Mouse (Mus musculus): ENCODE data around the gene Rbmxl2. TPM values are rescaled to one million over a fixed set of nuclear protein-coding genes. Genes with fewer than 3 reads are reported as not detected.

The Rbmxl2 gene
- not detected in 2 replicates for polyA plus RNA-seq (2015; fragmentation: Nextera tagmentation; extraction: Ambion mirVana)

GRCm38 (mm10) chr7:107209204-107209860, at the start of gene Rbmxl2:
Gene Rbmxl2, plus strand, starts transcription at chr7:107209445.
- no peak within 1 kb of the TSS for H3K9ac ChIP-seq (ENCODE audit: low read length)
- no peak for ATAC-seq (replicated peaks; ENCODE audit: extremely low read depth, insufficient read depth, low FRiP score)
- peaks cover 32% of the 10 kb centered on the region for H3K27me3 ChIP-seq (ENCODE audit: control insufficient read depth, insufficient read depth, low read length)
- no peaks in the 10 kb centered on the region for H3K4me1 ChIP-seq (ENCODE audit: control insufficient read depth, insufficient read depth, low read length)
- 30% methylated on average over 63 of the region's 70 CpGs for WGBS
- H3K4me2 ChIP-seq (ENCODE audit: low read depth, low read length), result no peak within 1 kb of the TSS; the same call in 1 of the 2 replicates
- no peaks in the 10 kb centered on the region for H3K36me3 ChIP-seq (ENCODE audit: control insufficient read depth, insufficient read depth)
- H3K4me3 ChIP-seq (ENCODE audit: low read length), result peak within 1 kb of the TSS; percentile 10
- H3K27ac ChIP-seq (ENCODE audit: low read length), result no peak within 1 kb of the TSS
- peaks cover 16% of the 10 kb centered on the region for H3K9me3 ChIP-seq (replicated peaks; ENCODE audit: control insufficient read depth, low read length)

- H3K4me3 ChIP-seq (ENCODE audit: low read length), result no peak within 1 kb of the TSS
- no peaks in the 10 kb centered on the region; the same call in 1 of the 2 replicates for H3K9me3 ChIP-seq (replicated peaks; ENCODE audit: control insufficient read depth, low read length)
- no peak for ATAC-seq (replicated peaks; ENCODE audit: extremely low read depth, insufficient read depth, low FRiP score)
- 67% methylated on average over 10 of the region's 10 CpGs for WGBS
- no peaks in the 10 kb centered on the region for H3K4me1 ChIP-seq (ENCODE audit: control insufficient read depth, insufficient read depth, low read length)
- no peaks in the 10 kb centered on the region for H3K27me3 ChIP-seq (ENCODE audit: control insufficient read depth, insufficient read depth, low read length)
- H3K9ac ChIP-seq (ENCODE audit: low read length), result no peak within 1 kb of the TSS
- no peak within 1 kb of the TSS for H3K4me2 ChIP-seq (ENCODE audit: low read depth, low read length)
- no peaks in the 10 kb centered on the region for H3K36me3 ChIP-seq (ENCODE audit: control insufficient read depth, insufficient read depth)
- H3K27ac ChIP-seq (ENCODE audit: low read length), result no peak within 1 kb of the TSS
Measured at GRCm38 (mm10) chr7:107166690-107167089, 42.6 kb upstream of the Rbmxl2 start, which contains the start of gene Nlrp14. Gene Nlrp14, plus strand, starts transcription at chr7:107166990.

GRCm38 (mm10) chr7:107180406-107180805, 28.8 kb upstream of the Rbmxl2 start:
- H3K9me3 ChIP-seq (replicated peaks; ENCODE audit: control insufficient read depth, low read length), result no peaks in the 10 kb centered on the region
- H3K36me3 ChIP-seq (ENCODE audit: control insufficient read depth, insufficient read depth), result no peaks in the 10 kb centered on the region
- ATAC-seq (replicated peaks; ENCODE audit: extremely low read depth, insufficient read depth, low FRiP score), result no peak
- WGBS, result 43% methylated on average over 2 of the region's 2 CpGs
- H3K27ac ChIP-seq (ENCODE audit: low read length), result no peak overlapping the region
- H3K4me1 ChIP-seq (ENCODE audit: control insufficient read depth, insufficient read depth, low read length), result no peaks in the 10 kb centered on the region
- H3K9ac ChIP-seq (ENCODE audit: low read length), result no peak overlapping the region
- no peak overlapping the region for H3K4me3 ChIP-seq (ENCODE audit: low read length)
- H3K27me3 ChIP-seq (ENCODE audit: control insufficient read depth, insufficient read depth, low read length), result no peaks in the 10 kb centered on the region
- H3K4me2 ChIP-seq (ENCODE audit: low read depth, low read length), result no peak overlapping the region

GRCm38 (mm10) chr7:107201817-107202216, 7.4 kb upstream of the Rbmxl2 start:
- Histone ChIP-seq H3K27me3 (ENCODE audit: control insufficient read depth, insufficient read depth, low read length) (no peaks in the 10 kb centered on the region), H3K9me3 (replicated peaks; ENCODE audit: control insufficient read depth, low read length) (no peaks in the 10 kb centered on the region), H3K4me1 (ENCODE audit: control insufficient read depth, insufficient read depth, low read length) (no peaks in the 10 kb centered on the region), H3K4me2 (ENCODE audit: low read depth, low read length) (no peak overlapping the region), H3K4me3 (ENCODE audit: low read length) (no peak overlapping the region), H3K36me3 (ENCODE audit: control insufficient read depth, insufficient read depth) (no peaks in the 10 kb centered on the region), H3K27ac (ENCODE audit: low read length) (no peak overlapping the region), H3K9ac (ENCODE audit: low read length) (no peak overlapping the region)
- WGBS, result 30% methylated on average over 3 of the region's 3 CpGs
- no peak for ATAC-seq (replicated peaks; ENCODE audit: extremely low read depth, insufficient read depth, low FRiP score)

- Histone ChIP-seq H3K27me3 (ENCODE audit: control insufficient read depth, insufficient read depth, low read length) (peaks cover 32% of the 10 kb centered on the region), H3K9ac (ENCODE audit: low read length) (no peak overlapping the region), H3K4me3 (ENCODE audit: low read length) (no peak overlapping the region), H3K36me3 (ENCODE audit: control insufficient read depth, insufficient read depth) (no peaks in the 10 kb centered on the region), H3K4me1 (ENCODE audit: control insufficient read depth, insufficient read depth, low read length) (no peaks in the 10 kb centered on the region), H3K9me3 (replicated peaks; ENCODE audit: control insufficient read depth, low read length) (peaks cover 16% of the 10 kb centered on the region), H3K27ac (ENCODE audit: low read length) (no peak overlapping the region), H3K4me2 (ENCODE audit: low read depth, low read length) (no peak overlapping the region)
- ATAC-seq (replicated peaks; ENCODE audit: extremely low read depth, insufficient read depth, low FRiP score), result no peak
- 80% methylated on average over 3 of the region's 3 CpGs for WGBS
Measured at GRCm38 (mm10) chr7:107207843-107208242, 1.4 kb upstream of the Rbmxl2 start.

GRCm38 (mm10) chr7:107210126-107210576, 906 bp downstream of the Rbmxl2 start:
- peak overlapping the region; percentile 10 for H3K4me3 ChIP-seq (ENCODE audit: low read length)
- no peak overlapping the region for H3K27ac ChIP-seq (ENCODE audit: low read length)
- no peak overlapping the region for H3K9ac ChIP-seq (ENCODE audit: low read length)
- peaks cover 32% of the 10 kb centered on the region for H3K27me3 ChIP-seq (ENCODE audit: control insufficient read depth, insufficient read depth, low read length)
- peaks cover 16% of the 10 kb centered on the region for H3K9me3 ChIP-seq (replicated peaks; ENCODE audit: control insufficient read depth, low read length)
- H3K4me2 ChIP-seq (ENCODE audit: low read depth, low read length), result no peak overlapping the region; the same call in 1 of the 2 replicates
- ATAC-seq (replicated peaks; ENCODE audit: extremely low read depth, insufficient read depth, low FRiP score), result no peak
- no peaks in the 10 kb centered on the region for H3K36me3 ChIP-seq (ENCODE audit: control insufficient read depth, insufficient read depth)
- H3K4me1 ChIP-seq (ENCODE audit: control insufficient read depth, insufficient read depth, low read length), result no peaks in the 10 kb centered on the region
- 17% methylated on average over 77 of the region's 77 CpGs for whole genome bisulfite sequencing

GRCm38 (mm10) chr7:107215723-107216122, 6.5 kb downstream of the Rbmxl2 start:
- ATAC-seq (replicated peaks; ENCODE audit: extremely low read depth, insufficient read depth, low FRiP score), result no peak
- H3K4me1 ChIP-seq (ENCODE audit: control insufficient read depth, insufficient read depth, low read length), result no peaks in the 10 kb centered on the region
- no peak overlapping the region for H3K9ac ChIP-seq (ENCODE audit: low read length)
- H3K27me3 ChIP-seq (ENCODE audit: control insufficient read depth, insufficient read depth, low read length), result peaks cover 11% of the 10 kb centered on the region
- H3K4me3 ChIP-seq (ENCODE audit: low read length), result no peak overlapping the region
- H3K4me2 ChIP-seq (ENCODE audit: low read depth, low read length), result no peak overlapping the region
- H3K9me3 ChIP-seq (replicated peaks; ENCODE audit: control insufficient read depth, low read length), result no peaks in the 10 kb centered on the region
- no peak overlapping the region for H3K27ac ChIP-seq (ENCODE audit: low read length)
- no peaks in the 10 kb centered on the region for H3K36me3 ChIP-seq (ENCODE audit: control insufficient read depth, insufficient read depth)

- Histone ChIP-seq H3K9me3 (replicated peaks; ENCODE audit: control insufficient read depth, low read length) (no peaks in the 10 kb centered on the region), H3K27me3 (ENCODE audit: control insufficient read depth, insufficient read depth, low read length) (no peaks in the 10 kb centered on the region; the same call in 1 of the 2 replicates), H3K27ac (ENCODE audit: low read length) (no peak overlapping the region), H3K36me3 (ENCODE audit: control insufficient read depth, insufficient read depth) (no peaks in the 10 kb centered on the region), H3K4me3 (ENCODE audit: low read length) (no peak overlapping the region), H3K4me2 (ENCODE audit: low read depth, low read length) (no peak overlapping the region), H3K9ac (ENCODE audit: low read length) (no peak overlapping the region), H3K4me1 (ENCODE audit: control insufficient read depth, insufficient read depth, low read length) (no peaks in the 10 kb centered on the region)
- no peak for ATAC-seq (replicated peaks; ENCODE audit: extremely low read depth, insufficient read depth, low FRiP score)
- WGBS, result 60% methylated on average over 2 of the region's 2 CpGs
Measured at GRCm38 (mm10) chr7:107216845-107217244, 7.6 kb downstream of the Rbmxl2 start.

GRCm38 (mm10) chr7:107236854-107237253, 27.6 kb downstream of the Rbmxl2 start:
- 56% methylated on average over 3 of the region's 3 CpGs for WGBS
- no peak for ATAC-seq (replicated peaks; ENCODE audit: extremely low read depth, insufficient read depth, low FRiP score)

More at GRCm38 (mm10) chr7:107236854-107237253, 27.6 kb downstream of the Rbmxl2 start:
- no peak overlapping the region for H3K9ac ChIP-seq (ENCODE audit: low read length)
- no peak overlapping the region for H3K27ac ChIP-seq (ENCODE audit: low read length)
- no peaks in the 10 kb centered on the region for H3K4me1 ChIP-seq (ENCODE audit: control insufficient read depth, insufficient read depth, low read length)
- H3K4me2 ChIP-seq (ENCODE audit: low read depth, low read length), result no peak overlapping the region
- no peaks in the 10 kb centered on the region for H3K36me3 ChIP-seq (ENCODE audit: control insufficient read depth, insufficient read depth)
- no peaks in the 10 kb centered on the region for H3K9me3 ChIP-seq (replicated peaks; ENCODE audit: control insufficient read depth, low read length)
- no peak overlapping the region for H3K4me3 ChIP-seq (ENCODE audit: low read length)
- H3K27me3 ChIP-seq (ENCODE audit: control insufficient read depth, insufficient read depth, low read length), result no peaks in the 10 kb centered on the region
